Mouse (Mus musculus) A20 (cell line): ENCODE data around the gene 1700023F06Rik.

Experiments used
- DNase-seq: peaks from one replicate; pipeline ENCODE4 v3.0.0-alpha.2; 2011; ENCODE audit warnings: low read depth, low spot score

Gene 1700023F06Rik

GRCm38 (mm10) chr11:103181911-103182310 lies 26.4 kb downstream of the 1700023F06Rik start:
- no peak for DNase-seq

- no peak for DNase-seq
Measured at GRCm38 (mm10) chr11:103181349-103181748, 27.0 kb downstream of the 1700023F06Rik start.

GRCm38 (mm10) chr11:103180426-103180825 lies 27.9 kb downstream of the 1700023F06Rik start:
- no peak for DNase-seq

- no peak for DNase-seq
Measured at GRCm38 (mm10) chr11:103178748-103179147, 29.6 kb downstream of the 1700023F06Rik start.

DNA sequence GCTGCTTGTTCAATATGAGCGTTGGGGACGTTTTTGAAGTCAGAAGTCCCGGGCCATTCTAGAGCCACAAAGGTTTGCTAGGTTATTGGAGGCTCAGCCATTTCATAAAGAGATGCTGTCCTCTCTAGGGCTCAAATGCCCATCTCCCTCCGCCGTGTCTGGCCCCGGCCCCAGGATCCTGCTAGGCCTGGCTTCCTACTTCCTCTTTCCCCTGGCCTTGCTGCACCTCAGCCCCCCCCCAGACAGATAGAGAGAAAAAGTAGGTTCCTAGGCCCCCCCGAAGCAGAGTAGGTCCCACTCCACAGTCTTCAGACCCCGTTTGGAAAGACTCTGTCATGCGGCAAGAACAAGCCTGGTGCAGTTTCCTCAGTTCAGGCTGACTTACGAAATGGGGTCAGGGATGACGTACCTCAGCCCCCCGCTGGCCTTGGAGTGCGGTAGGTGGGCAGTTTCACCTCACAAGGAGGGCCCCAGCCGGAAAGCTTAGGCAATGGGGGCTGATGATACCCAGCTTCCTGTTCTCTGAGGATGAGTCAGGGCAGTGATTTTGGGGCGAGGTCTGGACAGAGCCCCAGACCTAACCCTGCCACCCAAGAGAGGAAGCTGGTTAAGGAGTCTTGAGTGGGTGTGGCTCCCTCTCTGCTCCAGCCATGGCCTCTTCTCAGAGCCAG lies 30.4 kb downstream of the 1700023F06Rik start:
- no peak for DNase-seq

- no peak for DNase-seq
Measured at GRCm38 (mm10) chr11:103177216-103177615, 31.1 kb downstream of the 1700023F06Rik start.

DNA sequence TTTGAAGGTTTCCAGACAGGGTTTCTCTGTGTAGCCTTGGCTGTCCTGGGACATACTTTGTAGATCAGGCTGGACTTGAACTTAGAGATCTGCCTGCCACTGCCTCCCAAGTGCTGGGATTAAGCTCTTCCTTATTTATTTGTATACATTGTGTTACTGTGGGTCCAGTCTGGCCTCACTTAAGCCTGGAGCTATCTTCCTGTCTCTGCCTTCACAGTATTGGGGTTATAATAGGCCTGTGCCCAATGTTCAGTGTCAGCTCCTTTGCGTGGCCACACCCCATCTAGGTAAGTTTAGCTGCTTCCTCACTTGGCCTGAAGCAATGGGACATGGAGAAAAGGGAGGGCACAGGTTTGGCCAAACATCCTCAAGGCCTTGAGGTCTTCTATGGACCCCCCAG lies 31.8 kb downstream of the 1700023F06Rik start:
- no peak for DNase-seq

DNA sequence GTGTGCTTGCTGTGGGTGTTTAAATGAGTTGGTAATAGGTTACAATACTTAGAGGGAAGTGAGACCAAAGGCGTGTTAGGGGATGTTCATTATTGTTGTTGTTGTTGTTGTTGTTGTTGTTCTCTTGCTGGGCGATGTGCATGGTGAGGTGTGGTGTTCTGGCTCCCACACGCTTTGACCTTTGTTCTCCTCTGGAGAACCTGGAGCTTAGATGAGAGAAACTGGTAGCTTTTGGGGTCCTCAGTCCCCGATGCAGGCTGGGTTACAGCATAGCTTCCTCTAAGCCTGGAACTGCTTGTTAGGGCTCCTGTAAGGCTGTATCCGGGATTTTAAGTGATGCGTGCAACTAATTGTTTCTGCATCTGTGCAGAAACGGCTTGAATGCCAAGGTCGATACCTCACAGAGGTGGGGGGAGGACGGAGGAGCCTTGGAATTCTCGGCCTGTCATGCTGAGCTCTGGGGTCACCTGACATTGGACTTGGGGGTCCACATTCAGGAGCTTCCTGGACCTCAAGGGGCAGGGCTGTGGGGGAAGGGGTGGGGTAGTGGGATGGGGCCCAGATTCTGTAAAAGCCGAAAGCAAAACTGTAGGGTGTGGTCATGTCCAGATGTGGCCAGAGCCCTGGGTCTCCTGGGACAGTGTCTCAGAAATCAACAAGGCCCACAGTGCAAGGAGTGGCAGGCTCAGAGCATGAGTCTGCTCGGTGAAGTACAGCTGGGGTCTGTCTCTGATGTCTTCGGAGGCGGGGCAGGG lies 32.5 kb downstream of the 1700023F06Rik start:
- DNase-seq, result peak; percentile 43

GRCm38 (mm10) chr11:103174891-103175391 lies 33.4 kb downstream of the 1700023F06Rik start:
- peak; percentile 79 for DNase-seq

DNA sequence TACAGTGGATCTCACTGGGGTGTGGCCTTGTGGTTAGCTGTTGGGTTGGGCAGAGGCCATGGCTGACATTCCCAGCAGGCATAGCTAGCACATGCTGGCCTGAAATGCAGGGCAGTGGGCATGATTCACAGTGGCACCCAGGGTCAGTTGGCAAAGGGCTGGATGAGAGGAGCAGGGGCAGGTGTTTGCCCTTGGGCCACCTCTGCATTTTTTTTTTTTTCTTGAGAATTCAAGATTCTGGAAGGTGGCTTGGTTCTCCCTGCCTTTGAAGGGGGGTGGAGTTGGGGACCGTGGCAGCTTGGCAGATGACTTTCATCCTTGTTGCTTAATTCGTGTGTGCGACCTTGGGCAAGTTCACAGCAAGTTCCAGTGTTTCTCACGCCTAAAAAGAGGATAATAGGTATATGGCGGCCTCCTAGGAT lies 33.9 kb downstream of the 1700023F06Rik start:
- DNase-seq, result no peak

GRCm38 (mm10) chr11:103173771-103174344 lies 34.5 kb downstream of the 1700023F06Rik start:
- no peak for DNase-seq

DNA sequence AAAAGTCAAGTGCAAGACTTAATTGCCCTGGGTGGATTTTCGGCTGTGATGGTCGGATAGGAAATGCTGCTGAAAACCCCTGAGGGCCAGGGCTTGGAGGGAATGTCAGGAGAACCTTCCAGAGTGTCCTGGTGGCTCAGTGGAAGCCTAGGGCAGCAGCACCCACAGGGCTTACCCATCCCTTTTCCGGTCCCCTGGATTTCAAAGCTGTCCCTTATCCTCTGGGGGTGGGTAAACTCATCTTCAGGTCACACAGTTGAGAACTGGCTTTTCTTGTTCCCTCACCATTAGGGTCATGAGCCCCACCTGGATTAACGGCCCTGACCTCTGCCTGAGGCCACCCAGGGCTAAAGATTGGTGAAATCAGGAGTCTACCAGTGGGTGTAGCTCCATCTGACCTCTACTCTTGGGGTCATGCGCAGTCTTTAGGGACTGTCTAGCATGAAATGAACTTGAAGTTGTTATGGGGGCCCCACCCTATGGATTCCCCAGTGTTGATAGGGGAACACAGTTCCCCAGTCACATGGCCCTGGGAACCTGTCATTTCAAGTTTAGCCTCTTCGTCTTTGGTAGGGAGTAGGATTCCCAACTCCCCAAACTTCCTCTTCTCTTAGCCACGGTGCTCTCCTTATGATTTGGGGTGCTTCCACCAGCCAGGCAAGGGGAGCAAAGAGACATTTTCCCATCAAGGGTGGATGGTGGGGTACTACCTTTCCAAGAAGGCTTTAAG lies 35.2 kb downstream of the 1700023F06Rik start:
- DNase-seq, result no peak

GRCm38 (mm10) chr11:103172392-103173040 lies 35.8 kb downstream of the 1700023F06Rik start:
- DNase-seq, result peak; percentile 27

DNA sequence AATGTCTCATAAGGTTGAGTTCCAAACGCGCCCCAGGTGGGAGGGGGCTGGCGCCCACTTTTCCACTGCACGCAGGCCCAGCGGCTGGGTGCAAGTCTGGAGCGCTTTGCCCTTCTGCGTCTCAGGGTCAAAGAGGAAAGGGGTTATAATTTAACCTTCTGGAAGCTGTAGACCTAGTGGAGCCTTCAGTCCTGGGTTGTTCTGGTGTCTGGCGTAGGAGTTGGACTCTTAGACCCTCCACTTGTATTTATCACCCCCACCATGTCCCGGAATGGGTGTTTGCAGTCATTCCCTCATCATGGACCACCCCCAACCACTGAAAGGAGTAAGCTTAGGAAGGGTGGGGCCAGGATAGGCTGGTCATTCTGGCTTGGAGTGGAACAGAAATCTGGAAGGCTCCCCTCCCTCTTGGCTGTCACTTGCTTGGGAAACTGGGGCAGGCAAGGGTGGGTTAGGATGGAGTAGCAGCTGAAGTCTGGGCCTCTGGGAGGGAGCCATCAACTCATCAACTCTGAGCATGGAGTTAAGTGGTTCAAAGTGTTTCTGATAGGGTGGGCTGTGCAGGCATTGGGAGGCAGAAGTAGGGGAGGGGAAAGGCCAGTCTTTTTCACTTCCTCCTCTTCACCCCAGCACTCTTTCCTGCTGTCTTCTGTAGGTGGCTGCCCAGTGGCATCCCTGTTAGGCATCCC lies 36.5 kb downstream of the 1700023F06Rik start:
- peak; percentile 56 for DNase-seq

DNA sequence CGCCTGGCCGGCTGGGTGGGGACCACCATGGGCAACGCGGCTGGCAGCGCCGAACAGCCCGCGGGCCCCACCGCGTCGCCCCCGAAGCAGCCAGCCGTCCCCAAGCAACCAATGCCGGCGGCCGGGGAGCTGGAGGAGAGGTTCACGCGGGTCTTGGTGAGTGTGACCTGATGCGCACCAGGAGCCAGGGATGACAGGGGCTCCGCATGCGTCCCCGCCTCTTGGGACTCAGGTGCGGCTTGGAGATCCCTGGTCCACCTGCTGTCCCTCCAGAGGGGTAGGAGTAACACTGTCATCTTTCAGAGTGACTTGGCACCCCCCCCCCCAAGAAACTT lies 37.1 kb downstream of the 1700023F06Rik start:
- no peak for DNase-seq

GRCm38 (mm10) chr11:103170494-103171285 lies 37.7 kb downstream of the 1700023F06Rik start, which contains the start of gene Fmnl1:
TSS of gene Fmnl1 (plus strand) at chr11:103171107.
- DNase-seq, result peak; percentile 69

- peak; percentile 21 for DNase-seq
Measured at GRCm38 (mm10) chr11:103170111-103170493, 38.3 kb downstream of the 1700023F06Rik start.

- no peak for DNase-seq
Measured at GRCm38 (mm10) chr11:103169664-103170063, 38.7 kb downstream of the 1700023F06Rik start.

DNA sequence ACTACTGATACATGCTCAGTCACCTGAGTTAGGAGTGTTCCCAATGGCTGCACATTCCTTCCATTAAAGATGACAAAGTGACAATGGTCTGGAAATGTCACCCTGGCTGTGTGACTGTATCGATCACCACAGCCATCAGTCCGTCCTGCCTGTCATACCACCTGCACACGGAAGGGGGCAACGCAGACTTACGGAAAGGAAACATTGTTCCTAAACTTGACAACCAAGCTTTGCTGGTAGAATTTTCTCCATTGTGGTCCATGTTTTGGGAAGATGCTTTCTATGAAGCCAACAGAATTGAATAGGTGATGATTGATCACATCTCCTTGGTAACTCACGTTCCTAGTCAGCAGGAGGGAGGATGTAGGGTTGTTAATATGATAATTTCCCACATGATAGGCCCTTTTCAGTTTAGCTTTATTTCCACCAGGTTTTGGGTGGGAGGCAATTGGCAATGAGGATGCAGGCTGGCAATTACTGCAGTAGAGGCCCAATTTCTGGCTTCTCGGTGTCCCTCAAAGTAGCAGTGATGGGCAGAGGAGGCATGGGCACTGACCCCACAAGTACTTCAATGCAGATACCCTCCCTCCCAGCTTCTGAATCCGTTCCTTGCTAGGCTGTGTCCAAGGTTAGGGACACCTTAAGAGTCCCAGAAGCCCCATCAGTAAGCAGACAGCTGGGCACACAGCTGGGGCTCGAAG lies 39.5 kb downstream of the 1700023F06Rik start:
- peak; percentile 67 for DNase-seq
